Mouse (Mus musculus): Measurements from ENCODE around the gene Slc39a5. TPM values are rescaled to one million over a fixed set of nuclear protein-coding genes. Genes with fewer than 3 reads are reported as not detected.

The Slc39a5 gene
- polyA plus RNA-seq, 1 experiment from 2014 or later: 69.9 TPM

DNA sequence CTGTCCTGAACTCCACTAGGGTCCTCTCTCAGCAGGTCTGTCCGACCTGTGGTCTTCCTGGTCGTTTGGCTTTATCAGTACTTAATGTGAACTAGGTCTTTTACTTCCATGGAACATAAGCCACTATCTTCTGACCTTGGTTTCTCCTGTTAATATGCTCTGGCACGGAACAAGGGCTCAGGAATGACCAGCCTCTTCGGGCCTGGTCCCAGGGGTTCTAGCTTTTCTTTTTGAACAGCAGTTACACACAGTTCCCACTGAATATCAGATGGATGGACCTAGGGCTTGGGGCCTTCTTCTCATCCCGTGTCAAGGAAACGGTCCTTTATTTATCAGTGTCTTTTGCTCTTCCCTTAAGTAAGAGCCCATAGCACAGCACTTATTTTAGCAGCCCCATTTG lies 39.2 kb downstream of the Slc39a5 start:
- Histone ChIP-seq H3K27me3 (no peaks in the 10 kb centered on the region), H3K36me3 (replicated peaks) (peaks cover 86% of the 10 kb centered on the region), H3K9ac (no peak overlapping the region), H3K9me3 (replicated peaks) (no peaks in the 10 kb centered on the region), H3K27ac (replicated peaks) (no peak overlapping the region), H3K4me3 (replicated peaks) (no peak overlapping the region), H3K4me2 (no peak overlapping the region), H3K4me1 (replicated peaks) (peaks cover 9% of the 10 kb centered on the region; the same call in 1 of the 2 replicates)
- ATAC-seq (ENCODE audit: insufficient read depth): no peak
- WGBS (ENCODE audit: insufficient replicate concordance): 84% methylated on average over 6 of the region's 6 CpGs

DNA sequence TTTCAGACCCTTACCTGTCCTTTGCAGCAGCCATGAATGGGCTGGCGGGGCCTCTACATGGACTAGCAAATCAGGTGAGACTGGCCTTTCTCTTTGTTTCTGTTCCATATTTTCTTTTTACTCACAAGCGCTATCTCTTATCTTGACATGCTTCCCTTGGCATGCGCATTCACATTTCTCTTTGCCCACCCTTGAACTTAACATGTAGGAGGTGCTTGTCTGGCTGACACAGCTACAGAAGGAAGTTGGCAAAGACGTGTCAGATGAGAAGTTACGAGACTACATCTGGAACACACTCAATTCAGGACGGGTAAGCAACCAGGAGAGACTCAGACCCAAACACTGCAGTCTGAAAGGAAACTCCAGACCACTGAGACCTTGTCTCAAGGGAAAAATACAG lies 41.8 kb downstream of the Slc39a5 start:
- no peak overlapping the region for H3K4me2 ChIP-seq
- 79% methylated on average over 6 of the region's 6 CpGs for WGBS (ENCODE audit: insufficient replicate concordance)
- H3K27me3 ChIP-seq: no peaks in the 10 kb centered on the region
- no peaks in the 10 kb centered on the region for H3K9me3 ChIP-seq (replicated peaks)
- ATAC-seq (ENCODE audit: insufficient read depth): no peak
- no peak overlapping the region for H3K9ac ChIP-seq
- no peak overlapping the region for H3K4me3 ChIP-seq (replicated peaks)
- no peak overlapping the region for H3K27ac ChIP-seq (replicated peaks)
- no peaks in the 10 kb centered on the region for H3K4me1 ChIP-seq (replicated peaks)
- H3K36me3 ChIP-seq (replicated peaks): peaks cover 99% of the 10 kb centered on the region

DNA sequence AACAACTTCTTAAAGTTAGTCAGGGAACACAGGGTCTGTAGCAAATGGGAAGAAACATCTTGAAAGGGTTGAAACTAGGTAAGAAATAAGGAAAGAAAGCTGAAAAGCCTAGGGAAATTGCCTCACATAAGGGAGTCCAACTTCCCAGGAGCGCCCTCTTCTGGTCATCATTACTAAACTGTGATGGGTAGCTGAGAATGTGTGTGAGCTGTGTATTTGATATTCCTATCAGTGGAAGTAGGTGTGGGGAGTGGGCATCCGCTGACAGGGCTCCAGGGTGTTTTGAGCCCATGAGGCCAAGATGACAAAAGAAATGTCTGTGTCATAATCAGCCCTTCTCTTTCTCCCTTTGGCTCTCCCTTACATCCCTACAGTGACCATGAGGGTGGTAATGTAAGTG lies 42.2 kb downstream of the Slc39a5 start:
- H3K36me3 ChIP-seq (replicated peaks): peaks cover 99% of the 10 kb centered on the region
- H3K9ac ChIP-seq: no peak overlapping the region
- WGBS (ENCODE audit: insufficient replicate concordance): 35% methylated on average over 2 of the region's 2 CpGs
- no peaks in the 10 kb centered on the region for H3K27me3 ChIP-seq
- H3K27ac ChIP-seq (replicated peaks): no peak overlapping the region
- H3K4me1 ChIP-seq (replicated peaks): no peaks in the 10 kb centered on the region
- ATAC-seq (ENCODE audit: insufficient read depth): 0 out of 2 replicates have a peak, but pooled peaks have one; percentile 23
- no peaks in the 10 kb centered on the region for H3K9me3 ChIP-seq (replicated peaks)
- H3K4me3 ChIP-seq (replicated peaks): no peak overlapping the region
- no peak overlapping the region for H3K4me2 ChIP-seq

GRCm38 (mm10) chr10:128347541-128347940 lies 53.5 kb downstream of the Slc39a5 start:
- Histone ChIP-seq H3K27me3 (no peaks in the 10 kb centered on the region), H3K9me3 (replicated peaks) (no peaks in the 10 kb centered on the region), H3K27ac (replicated peaks) (no peak overlapping the region), H3K4me3 (replicated peaks) (no peak overlapping the region), H3K9ac (no peak overlapping the region), H3K4me1 (replicated peaks) (peaks cover 44% of the 10 kb centered on the region), H3K36me3 (replicated peaks) (peaks cover 57% of the 10 kb centered on the region), H3K4me2 (no peak overlapping the region)
- WGBS (ENCODE audit: insufficient replicate concordance): 84% methylated on average over 8 of the region's 8 CpGs
- no peak for ATAC-seq (ENCODE audit: insufficient read depth)

Small RNA genes within 50 kb of the gene (microRNA-seq; reads per million reads assigned to microRNA genes)
- not detected for gene Gm25361
- gene Gm26308: not detected
- not detected for gene Mir6914
- not detected for gene Mir6915

Other genes with a start within 250 kb of the Slc39a5 start
- 6.7 and 6.9 TPM in 2 replicates for gene Rbms2, start 220.9 kb downstream of the Slc39a5 start, polyA plus RNA-seq (2015; fragmentation: Nextera tagmentation; extraction: Ambion mirVana)
- gene Gls2, start 206.8 kb downstream of the Slc39a5 start, polyA plus RNA-seq (2015; fragmentation: Nextera tagmentation; extraction: Ambion mirVana): 10.1 and 15.5 TPM in 2 replicates
- 26.2 and 29.0 TPM in 2 replicates for gene Spryd4, start 189.4 kb downstream of the Slc39a5 start, polyA plus RNA-seq (2015; fragmentation: Nextera tagmentation; extraction: Ambion mirVana)
- gene Mip, start 175.4 kb downstream of the Slc39a5 start, polyA plus RNA-seq (2015; fragmentation: Nextera tagmentation; extraction: Ambion mirVana): not detected in 2 replicates
- 24.4 and 26.2 TPM in 2 replicates for gene Timeless, start 169.2 kb downstream of the Slc39a5 start, polyA plus RNA-seq (2015; fragmentation: Nextera tagmentation; extraction: Ambion mirVana)
- gene Apon, start 147.1 kb downstream of the Slc39a5 start, polyA plus RNA-seq (2015; fragmentation: Nextera tagmentation; extraction: Ambion mirVana): 1.1 and 1.3 TPM in 2 replicates
- 147 and 195 TPM in 2 replicates for gene Apof, start 132.6 kb downstream of the Slc39a5 start, polyA plus RNA-seq (2015; fragmentation: Nextera tagmentation; extraction: Ambion mirVana)
- 6.8 and 8.4 TPM in 2 replicates for gene Stat2, start 130.7 kb downstream of the Slc39a5 start, polyA plus RNA-seq (2015; fragmentation: Nextera tagmentation; extraction: Ambion mirVana)
- not detected in 2 replicates for gene Il23a, start 102.5 kb downstream of the Slc39a5 start, polyA plus RNA-seq (2015; fragmentation: Nextera tagmentation; extraction: Ambion mirVana)
- 12.9 and 14.3 TPM in 2 replicates for gene Pan2, start 97.9 kb downstream of the Slc39a5 start, polyA plus RNA-seq (2015; fragmentation: Nextera tagmentation; extraction: Ambion mirVana)
- gene Cnpy2, start 78.8 kb downstream of the Slc39a5 start, polyA plus RNA-seq (2015; fragmentation: Nextera tagmentation; extraction: Ambion mirVana): 85.8 and 90.0 TPM in 2 replicates
- 115 and 121 TPM in 2 replicates for gene Cs, start 63.5 kb downstream of the Slc39a5 start, polyA plus RNA-seq (2015; fragmentation: Nextera tagmentation; extraction: Ambion mirVana)
- gene Coq10a, start 32.2 kb downstream of the Slc39a5 start, polyA plus RNA-seq (2015; fragmentation: Nextera tagmentation; extraction: Ambion mirVana): 4.6 and 5.2 TPM in 2 replicates
- 4.9 and 5.6 TPM in 2 replicates for gene Ankrd52, start 24.1 kb downstream of the Slc39a5 start, polyA plus RNA-seq (2015; fragmentation: Nextera tagmentation; extraction: Ambion mirVana)
- gene Nabp2, start 10.3 kb upstream of the Slc39a5 start, polyA plus RNA-seq (2015; fragmentation: Nextera tagmentation; extraction: Ambion mirVana): 35.3 and 37.5 TPM in 2 replicates
- gene Rnf41, start 10.4 kb upstream of the Slc39a5 start, polyA plus RNA-seq (2015; fragmentation: Nextera tagmentation; extraction: Ambion mirVana): 8.5 and 9.6 TPM in 2 replicates
- gene Smarcc2, start 58.0 kb upstream of the Slc39a5 start, polyA plus RNA-seq (2015; fragmentation: Nextera tagmentation; extraction: Ambion mirVana): 23.5 and 23.6 TPM in 2 replicates
- gene Myl6, start 92.9 kb upstream of the Slc39a5 start, polyA plus RNA-seq (2015; fragmentation: Nextera tagmentation; extraction: Ambion mirVana): 483 and 484 TPM in 2 replicates
- 1.4 and 1.7 TPM in 2 replicates for gene Myl6b, start 97.5 kb upstream of the Slc39a5 start, polyA plus RNA-seq (2015; fragmentation: Nextera tagmentation; extraction: Ambion mirVana)
- 11.8 and 12.6 TPM in 2 replicates for gene Esyt1, start 124.6 kb upstream of the Slc39a5 start, polyA plus RNA-seq (2015; fragmentation: Nextera tagmentation; extraction: Ambion mirVana)
- gene Zc3h10, start 146.5 kb upstream of the Slc39a5 start, polyA plus RNA-seq (2015; fragmentation: Nextera tagmentation; extraction: Ambion mirVana): 4.9 and 5.8 TPM in 2 replicates
- 1,944 and 2,155 TPM in 2 replicates for gene Rpl41, start 148.1 kb upstream of the Slc39a5 start, polyA plus RNA-seq (2015; fragmentation: Nextera tagmentation; extraction: Ambion mirVana)
- 118 and 119 TPM in 2 replicates for gene Pa2g4, start 164.8 kb upstream of the Slc39a5 start, polyA plus RNA-seq (2015; fragmentation: Nextera tagmentation; extraction: Ambion mirVana)
- gene Erbb3, start 188.4 kb upstream of the Slc39a5 start, polyA plus RNA-seq (2015; fragmentation: Nextera tagmentation; extraction: Ambion mirVana): 3.1 and 3.6 TPM in 2 replicates
- 296 and 352 TPM in 2 replicates for gene Rps26, start 225.5 kb upstream of the Slc39a5 start, polyA plus RNA-seq (2015; fragmentation: Nextera tagmentation; extraction: Ambion mirVana)
- gene Ikzf4, start 244.8 kb upstream of the Slc39a5 start, polyA plus RNA-seq (2015; fragmentation: Nextera tagmentation; extraction: Ambion mirVana): 0.12 TPM in 2 replicates

Data from liver, embryonic 15.5 days (tissue).